Mouse (Mus musculus): Measurements from ENCODE around the gene Mepce.
"Not testable (repeated sequence)": the region's sequence is repeated elsewhere in the genome, so short reads cannot be mapped to it uniquely, and the experiment has no call there.

The Mepce gene

DNA sequence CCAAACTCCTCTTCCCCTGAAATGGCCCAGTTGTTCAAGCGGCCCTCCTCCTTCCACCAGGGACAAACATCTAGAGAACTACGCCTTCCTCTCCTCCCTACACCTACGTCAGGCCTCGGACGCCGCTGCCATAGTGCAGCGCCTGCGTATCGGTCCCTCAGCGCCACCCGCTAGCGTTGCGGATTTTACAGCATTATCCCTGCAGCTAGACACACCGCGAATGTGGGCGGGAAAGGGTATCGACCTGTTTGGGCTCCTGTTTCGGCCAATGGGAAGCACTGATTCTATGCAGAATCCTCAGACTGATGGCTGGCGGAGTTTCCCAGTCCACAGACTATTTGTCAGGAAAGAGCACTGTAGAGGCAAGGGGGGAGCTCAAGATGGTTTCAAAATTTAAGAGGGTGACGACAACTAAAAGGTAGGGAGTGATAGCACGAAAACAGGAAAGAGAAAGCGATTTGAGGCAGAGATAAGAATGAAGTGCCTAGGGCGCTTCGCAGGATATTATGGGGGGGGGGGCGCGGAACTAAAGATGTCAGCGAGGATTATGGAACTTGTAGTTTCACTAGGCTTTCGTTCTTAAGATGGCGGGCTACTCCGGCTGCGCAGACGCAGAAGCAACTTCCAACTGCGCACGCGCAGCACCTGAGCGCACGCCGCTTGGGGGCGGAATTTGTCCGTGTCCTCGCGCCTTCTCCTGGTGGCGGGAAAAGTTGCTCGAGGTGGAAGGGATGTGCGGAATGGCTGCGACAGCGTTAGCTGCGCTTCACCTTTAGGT lies at the start of gene Mepce, which contains the start of gene Zcwpw1:
Gene Mepce, minus strand, starts transcription at position 505 of the 778 bp plus-strand sequence.
Gene Zcwpw1, plus strand, starts transcription at position 648 of the 778 bp plus-strand sequence.
- DNase-seq = peak; percentile 96

DNA sequence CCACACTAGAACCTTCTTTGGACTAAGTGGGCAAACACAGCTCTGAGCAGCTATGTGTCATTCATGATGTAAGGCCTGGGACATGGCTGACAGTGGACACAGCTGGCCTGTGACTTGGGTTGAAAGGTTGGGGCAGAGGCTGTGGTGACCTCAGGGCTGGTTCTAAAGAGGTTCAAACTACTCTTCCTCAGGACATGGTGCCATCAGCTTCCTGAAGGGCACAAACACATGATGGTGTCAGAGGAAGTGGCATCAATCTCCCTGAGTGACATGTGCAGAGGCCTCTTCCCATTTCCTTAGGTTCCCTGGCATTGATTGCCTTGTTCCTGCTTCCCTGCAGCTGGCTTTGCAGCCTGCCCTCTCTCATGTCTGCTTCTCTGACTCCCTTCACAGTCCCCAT lies 49.7 kb upstream of the Mepce start:
- DNase-seq = not testable (repeated sequence)

DNA sequence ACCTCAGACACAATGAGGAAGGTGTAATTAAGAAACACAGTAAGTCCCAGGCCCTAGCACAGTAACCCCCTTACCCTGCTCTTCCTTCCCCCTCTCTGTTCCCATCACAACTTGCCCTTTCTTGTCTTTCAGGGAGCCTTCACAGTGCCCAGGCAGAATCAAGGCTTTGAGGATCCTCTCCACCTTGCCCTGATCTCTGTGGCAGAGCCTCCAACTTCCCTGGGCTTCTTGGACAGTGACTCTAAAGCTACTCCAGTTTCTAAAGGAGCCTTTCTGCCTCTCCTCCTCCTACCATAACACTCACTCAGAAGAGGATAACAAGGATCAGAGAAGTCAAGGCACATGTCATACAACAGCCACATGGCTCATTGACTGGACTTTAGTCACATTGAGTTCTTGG lies 49.2 kb upstream of the Mepce start:
- DNase-seq = no peak

- not testable (repeated sequence) for DNase-seq
Measured at GRCm38 (mm10) chr5:137835966-137836520, 48.6 kb upstream of the Mepce start, which contains the start of gene Pilra. Gene Pilra (minus strand): TSS chr5:137836281.

DNA sequence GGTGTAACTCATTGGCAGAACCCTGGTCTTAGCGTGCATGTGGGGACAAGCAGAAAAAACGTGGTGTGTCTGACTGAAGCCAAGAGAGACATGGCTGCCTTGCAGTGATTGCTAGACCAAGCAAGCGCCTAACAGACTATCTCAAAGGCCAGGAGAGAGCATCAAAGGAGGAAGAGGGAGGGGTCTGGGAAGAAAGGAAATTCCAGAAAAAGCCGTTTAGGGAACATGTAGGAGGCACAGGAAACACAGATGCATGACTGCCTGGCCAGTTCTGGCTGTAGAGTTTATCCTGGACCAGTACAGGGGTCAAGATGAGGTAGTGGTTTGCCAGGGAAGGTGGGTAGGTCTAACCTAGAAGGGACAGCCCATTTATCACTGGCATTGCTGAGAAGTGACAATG lies 46.0 kb upstream of the Mepce start:
- no peak for DNase-seq

DNA sequence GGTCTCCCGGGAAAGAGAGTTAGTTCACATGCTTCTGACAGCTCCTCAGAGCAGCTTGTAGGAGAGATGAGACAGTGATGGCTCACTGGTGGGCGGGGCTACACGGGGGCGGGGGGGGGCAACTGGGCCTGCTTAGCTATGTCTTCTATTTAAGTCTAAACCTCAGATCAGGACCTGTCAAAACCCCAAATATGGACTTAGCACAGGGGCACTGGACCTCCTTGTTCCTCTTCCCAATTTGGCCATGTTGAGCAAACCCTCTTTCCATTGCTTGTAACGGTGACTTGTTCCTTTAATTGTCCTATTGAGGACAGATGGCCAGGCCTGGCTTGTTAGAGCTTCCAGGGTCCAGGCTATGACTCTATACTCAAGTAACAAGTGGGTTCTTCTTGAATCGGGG lies 44.1 kb upstream of the Mepce start:
- no peak for DNase-seq

GRCm38 (mm10) chr5:137831106-137831505 lies 43.7 kb upstream of the Mepce start:
- DNase-seq = no peak

DNA sequence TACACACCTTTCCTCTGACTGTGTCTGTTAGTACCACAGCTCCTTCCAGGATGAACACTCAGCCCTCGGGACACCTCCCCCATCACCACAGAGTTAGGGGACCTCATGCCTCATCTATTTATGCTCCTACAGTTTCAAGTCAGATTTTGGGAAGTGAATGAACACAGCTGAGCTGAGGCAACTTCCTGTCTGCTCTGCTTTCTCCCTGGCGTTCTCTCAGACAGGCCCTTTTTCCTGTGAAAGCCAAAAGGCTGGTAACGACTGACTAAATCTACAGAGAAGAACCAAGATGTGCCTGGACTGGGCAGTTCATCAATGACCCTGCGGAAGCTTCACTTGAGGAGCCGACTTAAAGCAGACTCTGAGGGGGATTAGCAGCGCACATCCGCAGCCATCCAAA lies 42.8 kb upstream of the Mepce start:
- no peak for DNase-seq

GRCm38 (mm10) chr5:137828694-137829093 lies 41.2 kb upstream of the Mepce start:
- DNase-seq = no peak

- no peak for DNase-seq
Measured at GRCm38 (mm10) chr5:137826421-137826820, 39.0 kb upstream of the Mepce start.

DNA sequence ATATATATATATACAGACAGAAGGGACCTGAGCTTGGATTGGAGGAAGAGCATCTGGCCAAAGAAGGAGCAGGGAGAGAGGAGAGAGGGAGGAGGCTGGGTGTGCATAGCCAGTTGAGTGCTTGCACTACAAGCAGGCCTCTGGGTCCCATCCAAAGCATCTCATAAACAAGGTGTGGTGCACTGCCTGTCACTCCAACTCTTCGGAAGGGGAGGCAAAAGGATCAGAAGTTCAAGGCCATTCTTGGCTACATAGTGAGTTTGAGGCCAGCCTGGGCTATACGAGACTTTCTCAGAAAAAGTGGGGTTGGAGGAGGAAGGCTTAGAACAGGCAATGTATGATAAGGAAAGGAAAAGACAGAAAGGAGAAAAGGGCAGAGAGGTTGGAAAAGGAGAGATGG lies 38.5 kb upstream of the Mepce start:
- no peak for DNase-seq

DNA sequence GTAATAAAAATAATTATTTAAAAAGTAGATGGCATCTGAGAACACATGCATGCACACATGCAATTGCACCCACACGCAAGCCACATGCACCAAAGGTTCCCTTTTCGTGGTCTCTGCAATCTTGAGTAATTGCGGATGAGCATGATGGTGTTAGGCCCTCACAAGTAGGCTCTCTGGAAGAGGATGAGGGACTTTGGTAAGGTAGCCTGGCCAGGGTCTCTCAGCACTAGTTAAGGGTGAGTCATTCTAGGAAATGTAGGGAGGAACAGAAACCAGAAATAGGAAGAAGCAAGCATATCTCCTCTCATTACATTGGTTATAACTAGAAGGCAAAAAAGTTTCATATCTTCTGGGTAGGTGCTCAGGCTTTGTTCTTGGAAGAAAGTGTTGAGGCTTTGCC lies 37.6 kb upstream of the Mepce start:
- no peak for DNase-seq

- no peak for DNase-seq
Measured at GRCm38 (mm10) chr5:137823455-137824045, 36.1 kb upstream of the Mepce start.

DNA sequence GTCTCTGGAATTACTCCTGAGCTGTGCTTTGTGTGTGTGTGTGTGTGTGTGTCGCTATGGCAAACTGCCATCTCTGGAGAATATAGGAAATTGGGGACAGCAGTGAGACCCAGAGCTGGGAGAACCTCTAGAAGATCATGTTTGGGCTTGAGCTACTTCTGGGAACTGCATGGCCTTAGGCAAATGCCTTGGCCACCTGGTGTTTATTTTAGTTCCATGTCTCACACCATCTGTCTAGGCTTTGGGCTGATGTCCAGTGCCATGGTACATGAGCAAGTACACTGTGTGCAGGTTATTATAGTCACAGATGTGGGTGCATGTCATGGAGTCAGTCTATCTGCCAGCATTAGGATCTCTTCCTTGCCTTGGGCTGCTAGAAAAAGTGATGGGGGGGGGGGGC lies 35.1 kb upstream of the Mepce start:
- DNase-seq = no peak

GRCm38 (mm10) chr5:137822126-137822525 lies 34.7 kb upstream of the Mepce start:
- no peak for DNase-seq

- no peak for DNase-seq
Measured at GRCm38 (mm10) chr5:137817466-137818222, 30.2 kb upstream of the Mepce start.

GRCm38 (mm10) chr5:137808316-137808715 lies 20.9 kb upstream of the Mepce start:
- DNase-seq = no peak

- no peak for DNase-seq
Measured at GRCm38 (mm10) chr5:137806158-137806557, 18.7 kb upstream of the Mepce start.

DNA sequence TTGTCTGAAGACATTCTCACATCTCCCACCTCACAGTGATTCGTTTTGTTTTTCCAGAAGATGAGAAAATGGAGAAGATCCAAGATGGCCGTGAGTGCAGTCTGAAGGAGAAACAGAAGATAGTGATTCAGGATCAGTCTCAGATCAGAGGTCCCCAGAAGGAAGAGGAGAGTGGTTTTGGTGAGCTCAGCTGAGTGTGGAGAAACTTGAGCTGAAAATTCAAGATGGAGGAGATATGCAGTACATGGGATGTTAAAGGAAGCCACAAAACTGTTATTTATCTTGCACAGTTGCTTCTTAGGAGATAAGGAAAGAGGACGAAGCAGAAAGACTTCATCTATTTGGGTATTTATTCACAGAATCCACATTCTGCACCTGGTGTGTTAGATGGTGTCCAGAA lies 13.5 kb upstream of the Mepce start:
- DNase-seq = no peak

DNA sequence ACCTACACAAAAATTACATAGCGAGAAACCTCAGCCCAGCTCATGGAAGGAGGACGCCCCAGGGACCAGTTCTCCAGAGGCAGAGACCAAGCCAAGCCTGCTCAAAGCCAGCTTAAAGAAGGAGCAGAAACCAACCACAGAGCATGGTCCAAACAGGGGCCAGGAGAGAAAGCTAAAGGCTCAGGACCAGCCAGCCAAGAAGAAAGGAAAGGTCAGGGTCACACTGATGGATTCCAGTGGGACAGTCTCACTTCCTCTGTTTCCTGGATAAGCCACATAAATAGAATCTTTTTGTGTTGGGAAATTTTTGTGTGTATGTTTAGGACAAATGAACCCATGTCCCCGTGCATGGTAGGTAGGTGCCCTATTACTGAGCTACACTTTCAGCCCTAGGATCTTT lies 9.2 kb upstream of the Mepce start:
- DNase-seq = no peak

DNA sequence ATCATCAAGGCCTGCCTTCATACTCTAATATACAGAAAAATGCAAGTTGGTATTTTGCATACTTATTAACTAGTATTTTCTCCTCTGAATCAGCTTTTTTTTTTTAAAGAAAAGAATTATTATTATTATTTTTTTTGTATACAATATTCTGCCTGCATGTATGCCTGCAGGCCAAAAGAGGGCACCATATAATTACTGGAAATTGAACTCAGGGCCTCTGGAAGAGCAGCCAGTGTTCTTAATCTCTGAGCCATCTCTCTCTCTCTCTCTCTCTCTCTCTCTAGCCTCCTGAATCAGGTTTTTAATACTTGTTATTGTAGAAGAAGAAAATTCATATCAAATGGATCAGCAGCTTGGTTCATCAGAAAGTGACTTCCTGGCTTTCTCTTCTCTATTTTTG lies 4.1 kb upstream of the Mepce start:
- no peak for DNase-seq

- no peak for DNase-seq
Measured at GRCm38 (mm10) chr5:137788946-137789531, 1.6 kb upstream of the Mepce start.

GRCm38 (mm10) chr5:137788171-137788570 lies 716 bp upstream of the Mepce start:
- DNase-seq = peak; percentile 11

Data from embryo, embryonic 11 days (tissue).